In genomic region chr16:85807072-85807471, GRCm38 (mm10) we compare ENCODE assay signal across 9 mouse cellular contexts. TPM values are rescaled to one million over a fixed set of nuclear protein-coding genes. Genes with fewer than 3 reads are reported as not detected.
DNase-seq lines count a peak whose midpoint lies in the region; ATAC-seq and TF ChIP-seq lines count a peak whose summit lies in the region.
"Had no signal": no experiment of that assay in that cellular context is flagged by ENCODE, and none has a peak within 500 bp of the region (broad histone marks: within the 10 kb centered on the region; RNA-seq: fewer than 3 reads in every experiment).

No protein-coding gene starts in this region.

- no peak overlapping the region for H3K27ac ChIP-seq in forebrain, postnatal 0 days (ENCODE audit: low read depth, low read length)
- H3K27ac ChIP-seq in forebrain, embryonic 15.5 days (replicated peaks), result no peak overlapping the region
- no peak overlapping the region for H3K27ac ChIP-seq in embryonic facial prominence, embryonic 14.5 days (replicated peaks; ENCODE audit: low read depth, low read length)

- H3K9ac ChIP-seq in forebrain, postnatal 0 days, result no peak overlapping the region
- no peak overlapping the region for H3K9ac ChIP-seq in forebrain, embryonic 15.5 days (replicated peaks)
- no peak overlapping the region for H3K9ac ChIP-seq in embryonic facial prominence, embryonic 14.5 days (ENCODE audit: low read depth, low read length)

- peak; percentile 74 for TF ChIP-seq CTCF in forebrain, postnatal 0 days (IDR thresholded peaks at IDR 0.05; ENCODE audit: low read depth)

- no peaks in the 10 kb centered on the region for H3K27me3 ChIP-seq in forebrain, postnatal 0 days (ENCODE audit: insufficient read depth, low read length)
- no peaks in the 10 kb centered on the region for H3K27me3 ChIP-seq in forebrain, embryonic 15.5 days
- H3K27me3 ChIP-seq in embryonic facial prominence, embryonic 14.5 days (replicated peaks; ENCODE audit: control insufficient read depth, insufficient read depth, low read length), result no peaks in the 10 kb centered on the region

- no peaks in the 10 kb centered on the region for H3K9me3 ChIP-seq in forebrain, postnatal 0 days (ENCODE audit: low read length)
- H3K9me3 ChIP-seq in forebrain, embryonic 15.5 days, result no peaks in the 10 kb centered on the region
- no peaks in the 10 kb centered on the region for H3K9me3 ChIP-seq in embryonic facial prominence, embryonic 14.5 days (ENCODE audit: control insufficient read depth, low read length)

- WGBS in forebrain, postnatal 0 days, result 16% methylated on average over 3 of the region's 3 CpGs
- 15% methylated on average over 3 of the region's 3 CpGs for WGBS in forebrain, embryonic 15.5 days
- 16% methylated on average over 3 of the region's 3 CpGs for WGBS in embryonic facial prominence, embryonic 14.5 days

- no peak for ATAC-seq in forebrain, postnatal 0 days
- no peak for ATAC-seq in forebrain, embryonic 15.5 days (replicated peaks)
- no peak for ATAC-seq in embryonic facial prominence, embryonic 14.5 days (ENCODE audit: low read depth)

- no peak overlapping the region for H3K4me2 ChIP-seq in forebrain, postnatal 0 days (ENCODE audit: low read depth)
- H3K4me2 ChIP-seq in forebrain, embryonic 15.5 days (replicated peaks), result no peak overlapping the region
- peak overlapping the region; percentile 35; the same call in 1 of the 2 replicates for H3K4me2 ChIP-seq in embryonic facial prominence, embryonic 14.5 days (ENCODE audit: low read depth, low read length)

- no peak overlapping the region for H3K4me3 ChIP-seq in forebrain, postnatal 0 days (ENCODE audit: low read depth, low read length)
- no peak overlapping the region for H3K4me3 ChIP-seq in forebrain, embryonic 15.5 days
- no peak overlapping the region for H3K4me3 ChIP-seq in embryonic facial prominence, embryonic 14.5 days (ENCODE audit: low read depth, low read length)

- DNase-seq in forebrain, postnatal 0 days, result peak; percentile 88
- DNase-seq in right cerebral cortex, adult 18-20 months, result peak; percentile 44
- DNase-seq in right cerebral cortex, postnatal 36 days (ENCODE audit: low spot score in 2 of 2), result no peak
- peak; percentile 85 for DNase-seq in embryonic facial prominence, embryonic 14.5 days (ENCODE audit: low spot score)
- peak; percentile 72 to 82 for DNase-seq in kidney, postnatal 4 days
- DNase-seq in retina, postnatal 1 day, result peak; percentile 78
- DNase-seq in thymus, postnatal 36 days, result no peak

- no peaks in the 10 kb centered on the region for H3K4me1 ChIP-seq in forebrain, postnatal 0 days (ENCODE audit: insufficient read depth)
- peaks cover 40% of the 10 kb centered on the region for H3K4me1 ChIP-seq in forebrain, embryonic 15.5 days
- H3K4me1 ChIP-seq in embryonic facial prominence, embryonic 14.5 days (ENCODE audit: control insufficient read depth, insufficient read depth, low read length), result no peaks in the 10 kb centered on the region; the same call in 1 of the 2 replicates

- H3K36me3 ChIP-seq in forebrain, postnatal 0 days (ENCODE audit: insufficient read depth), result no peaks in the 10 kb centered on the region
- no peaks in the 10 kb centered on the region for H3K36me3 ChIP-seq in forebrain, embryonic 15.5 days
- H3K36me3 ChIP-seq in embryonic facial prominence, embryonic 14.5 days (ENCODE audit: control insufficient read depth, insufficient read depth, low read length), result no peaks in the 10 kb centered on the region

RNA-seq across cellular contexts. Expression of gene Adamts1, which starts 4.2 kb away (rescaled TPM):
- 12.5 and 13.8 TPM in 2 replicates for total RNA-seq in forebrain, postnatal 0 days (2014; rRNA removed)
- polyA plus RNA-seq in forebrain, postnatal 0 days (2015; fragmentation: Nextera tagmentation; extraction: Ambion mirVana), result 3.7 and 5.1 TPM in 2 replicates
- polyA plus RNA-seq in forebrain, embryonic 15.5 days (2015; fragmentation: Nextera tagmentation; extraction: Ambion mirVana), result 9.6 and 13.0 TPM in 2 replicates
- polyA plus RNA-seq in embryonic facial prominence, embryonic 14.5 days (2014; fragmentation: Nextera tagmentation; extraction: Ambion mirVana), result 39.3 and 44.7 TPM in 2 replicates
- total RNA-seq: neutrophil, adult 5-6 weeks had no signal

Comparison
In these comparisons a context has a peak if more than half of its experiments do, and no peak if none do; other contexts are left out.
1. DNase-seq: peak in forebrain, postnatal 0 days (single experiment), right cerebral cortex, adult 18-20 months (single experiment), embryonic facial prominence, embryonic 14.5 days (single experiment), kidney, postnatal 4 days (2 of 2) and retina, postnatal 1 day (single experiment); none in right cerebral cortex, postnatal 36 days (0 of 2) and thymus, postnatal 36 days (0 of 2).